Mouse (Mus musculus) spleen, embryonic (tissue): ENCODE measurements at regions not wholly inside any gene's neighbourhood (a gene's known extent, or its start where the extent isn't known, plus 50 kb on each side); places are given as distances from the start of the nearest gene placed in this dataset.

Experiments used
- CTCF ChIA-PET: fragments of 350-600 bp; sonication (Branson Sonifier 250); formaldehyde crosslinking; loops from one replicate; lab custom pipeline; 2022; lab: Charles Lee

DNA sequence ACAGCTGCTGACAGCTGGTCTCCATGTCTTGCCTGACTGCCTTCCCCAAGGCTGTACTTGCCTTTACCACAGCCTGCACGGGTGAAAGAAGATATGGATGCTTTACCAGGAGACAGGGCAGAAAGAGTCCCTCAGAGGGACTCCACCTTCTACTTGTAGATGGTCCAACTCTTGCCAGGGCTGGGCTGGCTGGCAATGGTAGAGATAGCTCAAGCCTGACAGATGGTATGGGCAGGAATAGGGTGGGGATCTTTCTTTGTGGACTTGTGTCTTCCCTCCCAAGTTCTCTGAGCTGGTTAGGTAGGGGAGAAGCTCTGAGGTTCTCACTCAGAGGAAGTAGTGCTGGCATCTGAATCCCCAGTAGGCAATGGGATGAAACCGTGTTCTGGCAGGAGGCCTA, 93.9 kb upstream of the Ret start:
- CTCF ChIA-PET, result no interaction called here

DNA sequence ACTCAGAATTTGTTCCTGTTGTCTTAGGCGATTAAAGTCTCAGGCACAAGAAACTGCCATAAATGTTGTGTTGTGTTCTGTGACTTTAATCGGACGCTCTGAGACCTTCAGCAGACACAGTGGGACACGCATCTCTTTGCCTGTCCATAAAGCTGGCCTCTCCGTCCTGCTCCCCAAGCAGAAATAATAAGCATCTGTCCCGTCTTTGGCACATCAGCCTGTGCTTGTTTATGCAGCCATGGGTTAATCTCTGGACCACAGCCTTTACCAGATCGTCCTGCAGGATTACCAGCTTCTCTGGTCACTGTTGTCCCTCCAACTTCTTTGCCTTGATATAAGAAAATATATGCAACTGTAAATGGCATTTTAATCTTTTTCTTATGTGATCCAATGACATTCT, 87.7 kb upstream of the Ret start:
- CTCF ChIA-PET, result no interaction called here

DNA sequence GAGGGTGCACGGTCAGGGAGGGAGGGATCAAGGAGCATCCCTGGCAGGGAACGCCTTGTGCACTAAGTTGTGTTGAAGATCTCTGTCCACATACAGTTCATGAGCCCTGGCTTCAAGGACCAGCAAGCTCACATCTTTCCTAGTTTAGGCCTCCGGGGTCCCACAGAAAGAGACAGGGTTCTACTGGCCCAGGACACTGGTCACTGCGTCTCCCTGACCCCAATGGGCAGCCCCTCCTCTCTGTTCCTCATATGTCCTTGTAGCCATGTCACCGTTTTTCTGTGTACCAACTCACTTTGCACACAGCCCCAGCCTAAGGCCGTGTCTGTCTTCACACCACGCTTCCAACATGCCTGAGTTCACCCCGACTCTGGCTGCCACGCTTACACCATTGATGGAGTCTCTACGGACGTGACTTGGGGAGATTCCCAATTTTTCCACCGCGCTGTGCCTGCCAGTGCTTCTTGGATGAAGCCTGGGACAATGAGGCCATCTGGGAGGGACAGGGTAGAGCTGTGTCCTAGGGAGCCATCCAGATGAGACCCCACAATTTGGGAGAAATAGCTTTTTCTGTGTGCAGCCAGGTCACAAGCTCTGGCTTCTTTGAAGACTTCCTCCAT, 86.5 kb upstream of the Ret start:
- CTCF ChIA-PET, result no interaction called here

DNA sequence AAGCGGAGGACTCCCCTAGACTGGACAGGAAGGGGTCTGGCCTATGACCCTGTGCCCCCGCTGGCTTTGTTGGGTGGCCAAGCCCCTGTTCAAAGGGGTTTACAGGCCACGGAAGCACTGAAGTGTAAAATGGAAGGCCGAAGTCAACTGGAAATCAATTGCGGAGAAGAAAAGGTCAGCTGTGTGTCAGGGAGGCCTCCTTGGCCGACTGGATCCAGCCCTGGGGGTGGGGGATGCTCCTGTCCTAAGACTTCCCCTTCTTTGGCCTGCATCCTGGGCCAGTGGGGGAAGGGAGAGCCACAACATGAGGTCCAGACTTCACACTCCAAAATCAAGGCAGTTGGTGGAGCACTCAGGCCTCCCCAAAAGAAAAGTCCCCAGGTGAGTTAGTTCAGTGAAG, 66.4 kb upstream of the Ret start:
- CTCF ChIA-PET, result no interaction called here

DNA sequence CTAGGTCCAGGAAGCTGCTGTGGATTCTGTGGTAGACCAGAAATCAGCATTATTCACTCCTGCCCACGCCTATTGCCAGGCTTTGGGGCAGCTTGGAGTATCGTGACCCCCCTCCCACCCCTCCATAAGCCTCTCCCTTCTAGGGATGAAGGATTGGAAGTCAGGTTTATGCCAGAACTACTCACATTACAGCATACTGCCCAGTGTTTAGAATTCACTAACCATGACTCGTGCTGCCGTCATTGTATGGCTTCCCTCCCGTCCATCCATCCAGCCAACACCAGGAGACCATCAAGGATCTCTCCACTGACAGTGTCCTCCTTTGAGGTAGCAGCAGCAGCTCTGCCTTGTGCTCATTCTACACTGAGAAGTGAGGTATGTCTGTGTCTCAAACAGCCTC, 62.4 kb upstream of the Ret start:
- CTCF ChIA-PET, result no interaction called here

DNA sequence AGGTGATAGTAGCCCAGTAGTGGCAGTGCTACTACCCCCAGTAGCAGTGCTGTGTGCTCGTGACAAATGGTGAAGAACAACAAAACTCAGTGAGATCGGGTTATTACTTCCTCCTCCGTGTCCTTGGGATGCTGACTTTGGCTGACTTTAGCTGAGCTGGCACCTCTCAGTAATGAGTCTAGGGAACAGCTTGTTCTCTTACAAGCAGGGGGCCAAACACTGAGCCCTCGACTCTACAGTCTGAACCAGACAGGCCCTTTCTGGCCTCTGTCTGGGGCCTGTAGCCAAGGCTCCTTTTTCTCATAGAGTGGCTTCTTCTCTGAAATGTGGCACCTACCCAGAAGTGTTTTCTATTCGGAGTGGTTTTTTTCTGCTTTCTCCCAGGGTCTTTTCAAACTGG, 57.4 kb upstream of the Ret start:
- CTCF ChIA-PET, result no interaction called here

DNA sequence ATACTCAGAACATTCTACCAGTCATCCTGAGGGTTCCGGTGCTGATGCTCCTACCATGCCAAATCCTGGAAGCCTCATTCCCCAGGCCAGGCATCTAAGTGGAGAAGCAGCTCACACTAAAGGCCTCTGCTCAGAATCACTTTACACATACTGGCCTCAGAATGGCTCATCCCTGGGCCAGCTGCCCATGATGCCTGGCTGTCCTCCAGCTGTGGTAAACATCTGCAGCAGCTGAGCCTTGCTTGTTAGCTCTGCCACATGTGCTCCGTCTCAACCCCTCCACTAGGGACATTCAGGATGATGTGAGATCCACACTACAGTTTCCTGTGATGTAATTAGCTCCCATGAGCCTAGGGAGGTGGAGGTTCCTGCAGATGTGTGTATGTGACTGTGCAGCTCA, 55.2 kb upstream of the Ret start:
- CTCF ChIA-PET, result no interaction called here

DNA sequence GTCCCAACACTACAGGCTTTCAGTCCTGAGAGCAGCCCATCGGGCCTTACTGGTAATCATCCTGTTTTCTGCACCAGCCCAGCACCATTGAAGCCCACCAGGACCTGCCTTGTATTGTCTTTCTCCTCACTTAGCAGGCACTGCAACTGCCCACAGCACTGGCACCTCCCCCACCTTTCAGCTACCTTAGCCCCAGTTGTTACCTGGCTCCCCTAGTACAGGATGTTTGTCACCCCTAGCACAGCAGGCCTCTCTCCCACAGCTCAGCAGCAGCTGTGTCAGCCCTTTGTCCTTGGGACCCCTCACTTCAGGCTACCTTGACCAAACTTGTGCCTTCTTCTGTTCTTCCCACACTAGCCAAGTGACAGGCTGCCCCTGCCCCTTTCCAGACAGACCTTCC, 53.6 kb upstream of the Ret start:
- CTCF ChIA-PET, result no interaction called here

DNA sequence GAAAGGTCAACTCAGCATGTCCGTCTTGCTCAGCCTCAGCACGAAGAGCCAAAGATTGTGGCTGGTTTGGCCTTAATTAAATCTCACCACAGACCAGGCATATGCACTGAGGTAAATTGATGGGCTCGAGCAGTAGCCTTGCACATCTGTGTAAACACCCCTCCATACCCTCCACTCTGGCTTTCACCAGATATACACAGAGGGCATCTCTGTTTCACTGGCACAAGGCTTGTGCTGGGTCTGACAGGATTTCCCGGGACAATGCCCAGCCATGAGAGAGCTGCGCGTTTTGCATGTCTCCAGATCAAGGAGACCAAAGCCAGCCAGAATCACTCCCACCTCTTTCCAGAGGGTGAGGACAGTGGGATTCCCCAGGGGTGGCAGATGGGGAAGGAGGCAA, 52.5 kb upstream of the Ret start:
- CTCF ChIA-PET, result no interaction called here
